Mouse (Mus musculus) testis, adult 10 weeks (tissue): ENCODE data around the gene Rbm10. TPM values are rescaled to one million over a fixed set of nuclear protein-coding genes. Genes with fewer than 3 reads are reported as not detected.

Source experiments
- polyA plus RNA-seq: library from polyadenylated mRNA; stranded (reverse); fragments of 350-450 nt; fragmentation: Illumina TruSeq; extraction: RNeasy Lipid Tissue Mini Kit (QIAGEN cat#74804); gene quantifications from one replicate; pipeline ENCODE4 v1.2.3, GENCODE M21; 2014; ENCODE audit warnings: low read depth, low replicate concordance

Rbm10 gene
- 2.1 TPM for polyA plus RNA-seq

DNA sequence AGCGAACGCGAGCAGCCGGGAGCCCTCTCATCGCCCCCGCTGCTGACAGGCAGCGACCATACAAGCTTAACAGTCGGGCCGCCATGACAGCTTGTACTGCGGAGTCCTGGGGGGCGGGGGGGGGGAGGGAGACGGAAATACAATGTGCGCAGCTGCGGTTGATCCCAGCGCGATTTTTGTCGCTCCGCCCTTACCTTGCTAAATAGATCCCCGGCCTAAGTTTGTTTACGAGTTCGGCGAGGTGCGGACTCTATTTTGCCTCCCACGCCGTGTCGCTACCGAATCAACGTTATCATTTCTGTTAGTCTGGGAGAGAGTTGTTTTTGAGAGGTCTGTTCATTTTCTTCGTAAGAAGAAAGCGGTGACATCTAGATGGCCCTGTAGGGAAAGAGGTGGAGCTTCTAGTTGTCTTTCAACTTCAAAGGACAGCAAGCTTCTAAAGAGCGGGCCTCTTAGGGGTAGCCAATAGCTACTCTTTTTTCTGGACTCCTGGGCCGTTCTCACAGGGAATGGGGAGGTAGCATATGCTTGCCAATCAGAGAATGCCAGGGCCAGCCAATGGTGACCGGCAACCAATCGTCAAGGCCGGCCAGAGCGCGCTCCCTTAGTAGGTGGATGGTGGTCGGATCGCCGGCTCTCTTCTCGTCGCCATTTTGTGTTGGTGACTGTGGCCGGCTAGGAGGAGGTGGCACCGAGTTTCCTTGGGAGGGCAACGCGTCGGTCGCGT is at the start of gene Rbm10, which contains the start of gene Ndufb11:
Rbm10 (plus strand) TSS at position 328 of the 727 bp plus-strand sequence.
Ndufb11 (minus strand) TSS at position 444 of the 727 bp plus-strand sequence.

DNA sequence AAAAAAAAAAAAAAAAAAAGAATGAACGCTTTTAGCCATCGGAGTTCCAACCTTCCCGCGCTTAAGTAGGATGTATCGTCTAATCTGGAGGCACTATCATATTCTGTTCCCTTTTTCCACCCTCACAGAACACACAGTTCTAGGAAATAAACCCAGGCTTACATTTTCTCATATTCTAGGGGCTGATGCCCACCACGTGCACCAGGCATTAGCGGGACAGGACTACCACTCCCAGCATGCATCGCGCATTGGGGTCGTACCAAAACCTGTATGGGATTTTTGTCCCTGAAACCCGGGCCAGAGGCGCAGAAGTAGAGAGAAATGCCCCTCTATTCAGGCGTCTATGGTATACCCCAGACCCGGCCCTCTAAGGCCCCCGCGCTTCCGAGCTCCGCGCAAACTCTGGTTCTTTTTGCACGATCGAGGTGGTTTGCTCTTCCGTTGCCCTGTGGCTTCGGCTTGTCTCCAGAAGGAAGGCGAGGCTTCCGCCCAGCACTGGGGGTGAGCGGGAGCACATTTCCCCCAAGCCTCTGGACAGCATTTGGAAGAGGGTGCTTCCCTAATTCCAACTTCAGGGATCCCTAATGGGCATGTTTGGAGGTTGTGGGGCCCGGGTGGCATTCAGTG is 40.8 kb downstream of the Rbm10 start, which contains the start of gene Uba1:
Uba1 (plus strand) TSS at position 301 of the 627 bp plus-strand sequence.

DNA sequence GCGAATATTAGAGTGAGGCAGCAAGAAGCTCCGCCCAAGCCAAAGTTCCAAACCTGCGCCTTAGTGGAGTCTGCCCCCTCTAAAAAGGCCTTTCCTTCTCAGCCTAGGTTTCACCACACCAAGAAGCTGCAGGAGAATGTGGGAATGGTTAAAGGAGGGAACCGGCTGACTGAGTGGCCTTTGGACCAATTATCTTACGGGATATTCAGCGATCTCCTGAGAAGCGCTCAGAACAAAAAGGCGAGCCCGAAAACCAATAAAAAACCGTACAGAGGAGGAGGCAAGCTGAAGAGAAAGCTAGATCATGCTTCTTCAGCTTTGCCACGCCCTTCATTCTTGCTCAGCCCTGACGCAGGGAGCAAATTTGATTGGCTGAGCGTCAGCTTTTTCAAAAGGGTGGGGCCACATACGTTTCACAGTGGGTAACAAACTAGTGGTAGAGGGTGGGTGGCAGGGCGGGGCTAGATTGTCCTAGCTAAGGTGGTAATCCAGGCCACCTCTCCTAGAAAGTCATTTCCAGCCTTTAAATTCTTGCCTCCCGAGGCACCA is 70.3 kb downstream of the Rbm10 start, which contains the start of gene Cdk16:
Cdk16 (plus strand) TSS at position 436 of the 549 bp plus-strand sequence.

Other genes starting within 250 kb of the Rbm10 start
- gene Jade3, start 191.8 kb upstream of the Rbm10 start, polyA plus RNA-seq, result 40.3 TPM
- gene Rgn, start 67.7 kb upstream of the Rbm10 start, polyA plus RNA-seq, result 1.3 TPM
- 5.7 TPM for gene Ndufb11, start 116 bp downstream of the Rbm10 start, polyA plus RNA-seq
- gene Uba1, start 40.8 kb downstream of the Rbm10 start, polyA plus RNA-seq, result 71.2 TPM
- 38.3 TPM for gene Cdk16, start 70.5 kb downstream of the Rbm10 start, polyA plus RNA-seq
- gene Usp11, start 86.4 kb downstream of the Rbm10 start, polyA plus RNA-seq, result 2.5 TPM
- gene Araf, start 180.3 kb downstream of the Rbm10 start, polyA plus RNA-seq, result 13.5 TPM